Mouse (Mus musculus): Measurements from ENCODE around the gene Supt3.

DNA sequence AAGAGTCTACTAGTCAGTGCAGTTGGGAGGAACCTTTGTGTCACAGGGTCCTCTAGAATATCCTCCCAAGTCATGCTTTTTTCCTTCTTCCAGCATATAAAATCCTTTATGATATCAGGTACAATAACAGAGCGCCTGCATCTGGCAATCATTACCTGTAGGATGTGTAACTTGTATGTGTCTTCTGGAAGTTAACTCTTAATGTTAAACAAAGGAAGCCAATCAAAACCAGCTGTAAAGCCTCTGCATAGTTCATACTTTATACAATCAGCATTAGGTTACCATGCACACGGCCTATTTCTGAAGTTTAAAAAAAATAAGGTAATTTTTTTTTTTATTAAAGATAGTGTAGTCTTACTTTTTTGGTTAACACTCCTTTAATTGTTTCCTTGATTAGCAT lies 179.7 kb downstream of the Supt3 start:
- no peak for TF ChIP-seq CTCF (IDR thresholded peaks at IDR 0.05; ENCODE audit: low read depth, low read length)
- no peak for TF ChIP-seq POLR2A (IDR thresholded peaks at IDR 0.05; ENCODE audit: extremely low read depth, insufficient read depth, low read length)
